Mouse (Mus musculus): ENCODE measurements around the gene Gcnt3. TPM values are rescaled to one million over a fixed set of nuclear protein-coding genes. Genes with fewer than 3 reads are reported as not detected.

The Gcnt3 gene
- 8.3 and 8.9 TPM in 2 replicates for polyA plus RNA-seq (2015; fragmentation: Nextera tagmentation; extraction: Ambion mirVana)

DNA sequence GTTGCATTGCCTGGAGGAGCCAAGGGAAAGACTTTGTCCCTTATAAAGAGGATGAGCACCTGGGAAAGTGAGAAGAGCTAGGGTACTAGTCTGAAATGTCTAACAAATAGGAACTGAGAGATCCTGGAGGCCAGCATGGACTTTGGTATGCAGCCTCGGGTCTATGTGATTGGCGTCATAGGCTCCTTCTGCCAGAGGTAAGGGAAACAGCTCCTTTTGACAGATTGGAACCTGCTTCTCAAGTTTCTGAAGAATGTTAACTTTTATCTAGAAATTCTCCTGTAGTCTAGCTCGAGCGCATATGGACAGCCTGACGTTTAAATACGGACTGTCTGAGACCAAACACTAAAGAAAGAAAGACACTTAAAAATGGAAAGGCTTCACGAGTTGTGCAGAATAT lies at the start of gene Gcnt3:
Gene Gcnt3, minus strand, starts transcription at position 101 of the 400 bp plus-strand sequence.
- 69% methylated on average over 7 of the region's 7 CpGs for WGBS

DNA sequence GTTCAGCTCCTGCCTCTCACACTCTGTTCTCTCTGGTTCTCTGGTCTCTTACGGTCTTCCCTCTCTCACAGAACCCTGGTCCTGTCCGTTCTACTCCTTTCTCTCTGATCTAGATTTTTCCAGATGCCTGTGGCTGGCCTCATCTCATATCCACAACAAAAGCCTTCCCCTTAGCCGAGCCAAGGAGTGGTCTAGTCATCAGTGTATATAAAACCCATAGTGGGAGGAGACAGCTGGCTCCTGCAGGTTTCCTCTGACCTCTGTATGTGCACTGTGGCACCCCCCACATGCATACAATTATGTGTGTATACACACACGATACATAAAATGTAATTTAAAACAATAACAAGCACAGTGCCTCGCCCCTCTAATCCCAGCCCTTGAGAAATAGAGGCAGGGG lies 49.5 kb upstream of the Gcnt3 start:
- H3K36me3 ChIP-seq = no peaks in the 10 kb centered on the region

More for the DNA sequence above, at the start of gene Gcnt3:
- Histone ChIP-seq H3K36me3 (no peaks in the 10 kb centered on the region), H3K27me3 (replicated peaks) (no peaks in the 10 kb centered on the region), H3K9ac (no peak within 1 kb of the TSS), H3K4me2 (replicated peaks) (no peak within 1 kb of the TSS), H3K4me1 (replicated peaks) (no peaks in the 10 kb centered on the region), H3K4me3 (replicated peaks) (no peak within 1 kb of the TSS), H3K27ac (no peak within 1 kb of the TSS), H3K9me3 (no peaks in the 10 kb centered on the region)
- no peak for ATAC-seq

DNA sequence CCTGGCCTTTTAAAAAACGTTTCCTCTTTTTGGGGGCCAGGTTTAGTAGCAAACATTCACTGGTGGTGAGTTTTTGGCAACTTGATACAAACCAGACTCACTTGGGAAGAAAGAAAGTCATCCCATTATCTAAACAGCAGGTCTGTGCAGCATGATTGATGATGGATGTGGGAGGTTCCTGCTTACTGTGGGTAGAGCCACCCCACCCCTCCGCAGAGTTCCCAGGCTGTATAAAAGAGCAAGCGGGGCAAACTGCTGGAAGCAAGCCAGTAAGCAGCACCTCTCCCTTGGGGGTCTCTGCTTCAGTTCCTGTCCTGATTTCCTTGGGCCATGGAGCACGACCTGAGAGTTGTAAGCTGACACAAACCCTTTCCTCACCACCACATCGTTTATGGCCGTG lies 48.2 kb upstream of the Gcnt3 start:
- H3K36me3 ChIP-seq = no peaks in the 10 kb centered on the region
- WGBS = 26% methylated on average over 6 of the region's 6 CpGs
- H3K9me3 ChIP-seq = no peaks in the 10 kb centered on the region
- ATAC-seq = peak; percentile 58; the same call in 1 of the 2 replicates
- no peaks in the 10 kb centered on the region for H3K27me3 ChIP-seq (replicated peaks)
- H3K4me3 ChIP-seq (replicated peaks) = no peak overlapping the region
- no peak overlapping the region for H3K9ac ChIP-seq
- H3K4me2 ChIP-seq (replicated peaks) = no peak overlapping the region
- peaks cover 15% of the 10 kb centered on the region for H3K4me1 ChIP-seq (replicated peaks)
- no peak overlapping the region for H3K27ac ChIP-seq

More for the DNA sequence above, 49.5 kb upstream of the Gcnt3 start:
- H3K4me2 ChIP-seq (replicated peaks) = no peak overlapping the region
- no peaks in the 10 kb centered on the region for H3K27me3 ChIP-seq (replicated peaks)
- ATAC-seq = no peak
- H3K4me1 ChIP-seq (replicated peaks) = peaks cover 13% of the 10 kb centered on the region
- H3K9me3 ChIP-seq = no peaks in the 10 kb centered on the region
- H3K9ac ChIP-seq = no peak overlapping the region
- 69% methylated on average over 5 of the region's 5 CpGs for WGBS
- no peak overlapping the region for H3K4me3 ChIP-seq (replicated peaks)
- no peak overlapping the region for H3K27ac ChIP-seq

DNA sequence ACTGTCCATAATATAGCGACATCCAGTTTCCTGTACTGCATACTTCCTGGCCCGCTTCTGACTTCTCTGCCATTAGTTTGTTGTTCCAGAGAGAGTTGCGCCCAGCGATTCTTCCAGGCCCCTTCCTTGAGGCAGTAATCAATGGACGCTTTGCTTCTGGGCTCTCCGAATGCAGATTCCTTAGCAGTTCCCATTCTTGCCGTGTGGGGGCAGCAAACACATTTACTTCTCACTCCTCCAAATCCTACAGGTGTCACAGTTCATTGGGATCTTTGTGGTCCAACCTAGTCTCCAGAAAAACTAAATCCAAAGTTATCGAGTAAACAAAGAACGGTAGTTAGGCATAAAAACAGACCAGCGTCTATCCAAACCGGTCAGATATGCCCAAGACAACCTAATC lies 46.2 kb upstream of the Gcnt3 start:
- Histone ChIP-seq H3K4me2 (replicated peaks) (no peak overlapping the region), H3K4me3 (replicated peaks) (no peak overlapping the region), H3K4me1 (replicated peaks) (peaks cover 15% of the 10 kb centered on the region), H3K9ac (no peak overlapping the region), H3K27ac (no peak overlapping the region), H3K27me3 (replicated peaks) (no peaks in the 10 kb centered on the region), H3K36me3 (no peaks in the 10 kb centered on the region), H3K9me3 (no peaks in the 10 kb centered on the region)
- 63% methylated on average over 11 of the region's 11 CpGs for WGBS
- no peak for ATAC-seq

DNA sequence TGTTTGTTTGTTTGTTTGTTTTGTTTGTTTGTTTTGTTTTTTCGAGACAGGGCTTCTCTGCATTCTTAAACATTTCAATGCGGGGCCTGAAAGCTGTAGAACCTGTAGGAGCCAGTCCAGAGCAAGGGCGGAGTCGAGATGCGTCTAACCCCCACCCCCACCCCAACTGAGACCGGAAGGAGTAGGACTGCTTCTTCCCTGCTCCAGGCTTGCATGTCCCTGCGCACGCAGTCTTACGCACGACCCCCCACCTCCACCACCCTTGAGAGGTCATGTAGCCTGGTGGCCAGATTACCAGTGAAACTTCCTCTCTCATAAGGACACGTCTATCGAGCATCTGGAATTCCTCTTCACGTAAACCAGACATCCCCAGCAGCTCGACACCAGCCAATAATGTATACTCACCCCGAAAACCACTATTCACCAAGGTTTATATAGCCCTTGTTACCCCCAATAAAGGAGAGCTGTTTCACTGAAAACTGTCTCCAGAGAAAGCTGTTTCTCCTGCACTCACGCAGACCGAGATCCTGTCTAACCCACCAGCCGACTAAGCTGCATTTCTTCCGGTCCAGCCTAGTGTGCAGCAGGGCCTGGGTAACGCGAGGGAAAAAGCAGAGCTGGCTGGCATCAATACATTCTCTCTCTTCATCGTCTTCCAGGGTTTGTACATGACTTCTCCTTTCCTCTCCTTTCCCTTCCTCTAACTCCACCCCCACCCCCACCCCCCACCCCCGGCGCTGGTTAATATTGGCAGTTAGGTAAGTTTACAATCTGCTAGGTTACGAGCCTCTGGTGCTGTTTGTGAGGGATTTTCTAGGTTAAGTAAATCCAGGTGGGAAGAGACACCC lies 44.7 kb upstream of the Gcnt3 start:
- H3K9ac ChIP-seq = no peak overlapping the region
- no peaks in the 10 kb centered on the region for H3K27me3 ChIP-seq (replicated peaks)
- no peak overlapping the region for H3K27ac ChIP-seq
- H3K4me2 ChIP-seq (replicated peaks) = peak overlapping the region; percentile 43
- no peaks in the 10 kb centered on the region for H3K36me3 ChIP-seq
- no peaks in the 10 kb centered on the region for H3K9me3 ChIP-seq
- ATAC-seq = no peak
- WGBS = 36% methylated on average over 25 of the region's 25 CpGs
- no peak overlapping the region for H3K4me3 ChIP-seq (replicated peaks)
- peaks cover 5% of the 10 kb centered on the region; the same call in 1 of the 2 replicates for H3K4me1 ChIP-seq (replicated peaks)

DNA sequence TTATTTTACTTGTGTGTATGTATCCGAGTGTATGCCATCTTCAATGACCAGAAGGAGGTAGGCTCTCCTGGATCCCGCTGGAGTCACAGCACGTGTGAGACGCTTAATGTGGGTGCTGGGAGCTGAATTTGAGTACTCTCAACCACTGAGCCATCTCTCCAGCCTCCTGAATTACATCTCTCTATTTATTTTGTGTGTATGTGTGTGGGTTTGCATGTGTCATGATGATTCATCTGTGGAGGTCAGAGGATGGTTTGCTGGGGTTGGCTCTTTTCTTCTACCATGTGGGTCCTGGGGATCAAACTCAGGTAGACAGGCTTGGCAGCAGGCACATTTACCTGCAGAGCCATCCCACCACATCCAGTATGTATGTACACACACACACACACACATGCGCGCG lies 43.9 kb upstream of the Gcnt3 start:
- no peaks in the 10 kb centered on the region for H3K27me3 ChIP-seq (replicated peaks)

DNA sequence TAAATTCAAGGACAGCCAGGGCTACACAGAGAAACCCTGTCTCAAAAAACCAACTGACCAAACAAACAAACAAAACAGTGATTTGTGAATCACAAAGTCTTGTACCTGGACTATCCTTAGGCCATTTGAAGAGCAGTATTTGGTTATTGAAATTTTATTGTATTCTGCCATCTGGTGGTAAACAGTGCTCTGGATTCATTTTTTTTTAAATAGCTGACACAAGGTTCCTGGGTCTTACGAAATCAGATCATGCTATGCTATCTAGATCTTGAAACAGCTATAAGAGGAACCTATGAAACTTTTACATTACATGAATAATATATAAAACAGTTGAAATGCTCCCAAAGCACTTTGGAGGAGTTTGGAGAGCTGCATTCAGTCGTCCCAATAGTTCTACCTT lies 43.1 kb upstream of the Gcnt3 start:
- 60% methylated on average over 2 of the region's 2 CpGs for WGBS
- no peak for ATAC-seq
- no peaks in the 10 kb centered on the region for H3K9me3 ChIP-seq
- no peak overlapping the region for H3K9ac ChIP-seq
- H3K27me3 ChIP-seq (replicated peaks) = no peaks in the 10 kb centered on the region
- H3K4me3 ChIP-seq (replicated peaks) = no peak overlapping the region
- no peak overlapping the region for H3K27ac ChIP-seq
- peaks cover 3% of the 10 kb centered on the region; the same call in 1 of the 2 replicates for H3K4me1 ChIP-seq (replicated peaks)
- H3K36me3 ChIP-seq = no peaks in the 10 kb centered on the region
- H3K4me2 ChIP-seq (replicated peaks) = no peak overlapping the region

More for the DNA sequence above, 43.9 kb upstream of the Gcnt3 start:
- Histone ChIP-seq H3K4me3 (replicated peaks) (no peak overlapping the region), H3K4me1 (replicated peaks) (peaks cover 3% of the 10 kb centered on the region; the same call in 1 of the 2 replicates), H3K36me3 (no peaks in the 10 kb centered on the region), H3K9ac (no peak overlapping the region), H3K9me3 (no peaks in the 10 kb centered on the region), H3K27ac (no peak overlapping the region), H3K4me2 (replicated peaks) (no peak overlapping the region)
- ATAC-seq = no peak
- 94% methylated on average over 7 of the region's 7 CpGs for WGBS

DNA sequence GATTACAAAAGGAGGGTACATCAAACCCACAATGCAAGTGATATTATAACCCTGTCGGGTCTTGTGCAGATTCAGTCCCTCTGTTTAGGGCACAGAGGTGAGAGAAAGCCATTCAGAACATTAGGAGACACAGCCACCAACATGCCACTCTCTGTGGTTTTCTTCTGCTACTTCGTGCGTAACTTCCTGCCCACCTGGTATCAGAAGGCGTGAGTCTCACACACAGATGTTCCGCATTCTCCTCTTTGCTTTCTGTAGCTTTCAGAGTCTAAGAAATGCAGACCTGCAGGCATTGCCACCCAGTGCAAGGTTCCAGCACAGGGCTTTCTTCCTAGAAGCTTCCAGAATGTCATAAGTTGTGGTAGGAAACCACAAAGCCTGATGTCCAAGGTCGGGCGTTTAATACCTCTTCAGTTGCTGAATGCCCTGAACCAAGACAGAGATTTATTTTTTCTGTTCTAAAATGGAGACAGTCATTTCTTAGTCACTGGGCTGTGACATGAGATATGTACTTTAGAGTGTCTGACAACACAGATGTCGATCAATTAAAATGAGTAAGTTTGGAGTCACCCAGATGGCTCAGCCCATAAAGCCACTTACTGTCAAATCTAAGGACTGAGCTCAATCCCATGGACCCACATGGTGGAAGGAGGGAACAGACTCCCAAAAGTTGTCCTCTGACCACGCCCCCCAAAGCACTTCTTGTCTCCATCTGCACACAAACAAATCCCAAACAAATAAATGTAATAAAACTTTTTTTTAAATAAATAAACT lies 42.3 kb upstream of the Gcnt3 start:
- Histone ChIP-seq H3K4me1 (replicated peaks) (peaks cover 3% of the 10 kb centered on the region; the same call in 1 of the 2 replicates), H3K27ac (no peak overlapping the region), H3K27me3 (replicated peaks) (no peaks in the 10 kb centered on the region), H3K9me3 (no peaks in the 10 kb centered on the region), H3K4me3 (replicated peaks) (no peak overlapping the region), H3K9ac (no peak overlapping the region), H3K4me2 (replicated peaks) (no peak overlapping the region), H3K36me3 (no peaks in the 10 kb centered on the region)
- no peak for ATAC-seq
- WGBS = 89% methylated on average over 9 of the region's 9 CpGs

DNA sequence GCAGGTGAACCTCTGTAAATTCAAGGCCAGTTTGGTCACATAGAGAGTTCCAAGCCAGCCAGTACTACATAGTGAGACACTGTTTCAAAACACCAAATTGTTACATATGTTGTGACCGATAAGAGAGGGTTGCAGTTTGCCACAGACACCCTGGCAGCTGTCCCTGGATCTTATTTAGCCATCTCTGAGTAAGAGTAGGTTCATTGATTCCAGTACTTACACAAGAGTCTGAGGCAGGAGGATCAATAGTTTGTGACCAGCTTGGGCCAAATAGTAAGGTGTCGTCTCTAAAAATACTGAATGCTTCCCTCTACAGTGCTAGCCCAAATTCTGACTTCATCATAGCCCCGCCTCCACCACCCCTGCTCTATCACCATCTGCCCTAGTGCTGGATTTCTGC lies 40.1 kb upstream of the Gcnt3 start:
- Histone ChIP-seq H3K9me3 (no peaks in the 10 kb centered on the region), H3K4me1 (replicated peaks) (peaks cover 3% of the 10 kb centered on the region; the same call in 1 of the 2 replicates), H3K9ac (no peak overlapping the region), H3K27ac (no peak overlapping the region), H3K36me3 (no peaks in the 10 kb centered on the region), H3K27me3 (replicated peaks) (no peaks in the 10 kb centered on the region), H3K4me2 (replicated peaks) (no peak overlapping the region), H3K4me3 (replicated peaks) (no peak overlapping the region)
- ATAC-seq = no peak
- 89% methylated on average over 3 of the region's 3 CpGs for WGBS

DNA sequence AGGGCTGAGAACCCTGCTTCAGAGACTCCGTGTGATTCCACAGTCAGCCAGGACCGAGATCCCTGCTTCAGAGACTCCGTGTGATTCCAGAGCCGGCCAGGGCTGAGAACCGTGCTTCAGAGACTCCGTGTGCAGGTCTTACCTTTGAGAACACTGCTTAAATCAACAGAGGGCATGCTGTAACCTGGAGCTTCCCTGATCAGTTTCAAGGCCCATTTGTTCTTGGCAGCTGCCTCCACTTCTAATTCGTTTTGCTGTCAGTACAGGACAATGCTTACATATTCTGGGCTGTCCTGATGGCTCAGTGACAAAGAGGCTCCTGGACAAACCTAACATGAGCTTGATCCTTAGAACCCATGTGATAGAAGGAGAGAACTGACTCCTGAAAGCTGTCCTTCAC lies 39.3 kb upstream of the Gcnt3 start:
- WGBS = 59% methylated on average over 7 of the region's 7 CpGs
- Histone ChIP-seq H3K36me3 (no peaks in the 10 kb centered on the region), H3K9me3 (no peaks in the 10 kb centered on the region), H3K4me2 (replicated peaks) (no peak overlapping the region), H3K9ac (no peak overlapping the region), H3K4me3 (replicated peaks) (no peak overlapping the region), H3K27me3 (replicated peaks) (no peaks in the 10 kb centered on the region), H3K4me1 (replicated peaks) (no peaks in the 10 kb centered on the region; the same call in 1 of the 2 replicates), H3K27ac (no peak overlapping the region)
- ATAC-seq = no peak

DNA sequence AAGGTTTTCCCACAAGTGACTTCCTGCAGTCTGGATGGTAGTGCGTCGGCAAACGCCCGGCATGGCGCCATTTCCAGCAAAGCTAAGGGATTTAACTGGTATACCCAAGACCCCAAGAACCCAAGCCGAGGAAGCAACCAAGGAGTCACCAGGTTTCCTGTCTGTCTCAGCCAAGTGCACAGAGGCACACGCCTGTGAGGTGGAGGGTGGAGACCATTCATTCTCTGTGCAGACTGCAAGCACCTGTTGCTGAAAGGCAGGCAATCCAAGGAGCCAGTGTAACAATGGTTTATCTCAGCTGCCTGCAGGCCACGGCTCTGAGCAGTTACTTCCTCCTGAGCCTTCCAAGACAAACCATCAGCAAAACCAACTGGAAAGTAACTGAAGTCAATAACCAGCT lies 34.5 kb upstream of the Gcnt3 start:
- no peaks in the 10 kb centered on the region for H3K36me3 ChIP-seq
- H3K27me3 ChIP-seq (replicated peaks) = no peaks in the 10 kb centered on the region
- no peak overlapping the region for H3K4me3 ChIP-seq (replicated peaks)
- ATAC-seq = peak; percentile 37; the same call in 1 of the 2 replicates
- H3K27ac ChIP-seq = no peak overlapping the region
- no peaks in the 10 kb centered on the region for H3K9me3 ChIP-seq
- WGBS = 76% methylated on average over 8 of the region's 8 CpGs
- no peak overlapping the region for H3K9ac ChIP-seq
- H3K4me1 ChIP-seq (replicated peaks) = no peaks in the 10 kb centered on the region; the same call in 1 of the 2 replicates
- H3K4me2 ChIP-seq (replicated peaks) = no peak overlapping the region

DNA sequence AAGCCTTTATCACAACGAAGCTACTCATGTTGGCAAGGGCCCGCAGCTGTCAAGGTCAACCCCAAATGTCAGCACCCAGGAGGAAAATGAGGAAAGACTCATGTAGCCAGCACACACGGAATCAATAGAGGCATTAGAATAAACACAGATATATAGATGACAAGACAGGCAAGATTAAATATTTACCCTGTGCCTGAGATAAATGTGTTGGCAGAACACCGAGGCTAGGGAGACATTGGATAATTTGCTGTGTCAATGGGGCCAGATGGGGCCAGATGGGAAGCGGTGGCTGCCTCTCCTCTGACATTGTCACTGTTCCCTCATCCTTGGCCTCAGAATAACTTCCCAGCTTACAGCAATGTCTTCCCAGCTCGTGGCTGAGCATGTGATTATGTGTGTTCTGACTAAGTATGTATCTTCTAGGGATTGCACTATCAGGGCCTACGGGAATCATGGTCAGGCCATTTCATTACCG lies 32.1 kb upstream of the Gcnt3 start:
- Histone ChIP-seq H3K27ac (no peak overlapping the region), H3K27me3 (replicated peaks) (no peaks in the 10 kb centered on the region), H3K9ac (no peak overlapping the region), H3K4me3 (replicated peaks) (no peak overlapping the region), H3K4me2 (replicated peaks) (no peak overlapping the region), H3K36me3 (no peaks in the 10 kb centered on the region), H3K4me1 (replicated peaks) (no peaks in the 10 kb centered on the region; the same call in 1 of the 2 replicates), H3K9me3 (no peaks in the 10 kb centered on the region)
- peak; percentile 73 for ATAC-seq
- WGBS = 25% methylated on average over 8 of the region's 8 CpGs
